Mouse (Mus musculus) testis, adult 2 months (tissue): ENCODE measurements around the gene AA467197. TPM values are rescaled to one million over a fixed set of nuclear protein-coding genes. Genes with fewer than 3 reads are reported as not detected.

ENCODE experiments used
- H3K27ac ChIP-seq: fragments of 200-500 bp; 2 replicates; pipeline ENCODE4 v1.5.1; 2012; ENCODE audit warnings: low read depth, low read length; ENCODE audit not compliant: control insufficient read depth, insufficient read depth
- H3K27me3 ChIP-seq: fragments of 200-500 bp; 2 replicates; pipeline ENCODE4 v1.6.1; 2012; ENCODE audit warnings: mild to moderate bottlenecking, low read length, moderate library complexity; ENCODE audit not compliant: control insufficient read depth, insufficient read depth
- H3K36me3 ChIP-seq: fragments of 200-500 bp; 2 replicates; pipeline ENCODE4 v1.6.1; 2012; ENCODE audit warnings: mild to moderate bottlenecking, low read length; ENCODE audit not compliant: control insufficient read depth, insufficient read depth
- H3K4me1 ChIP-seq: fragments of 200-500 bp; 2 replicates; pipeline ENCODE4 v1.6.1; 2012; ENCODE audit warnings: low read length; ENCODE audit not compliant: control insufficient read depth, insufficient read depth
- H3K4me3 ChIP-seq: fragments of 200-500 bp; 2 replicates; pipeline ENCODE4 v1.5.1; 2012; ENCODE audit warnings: low read depth, mild to moderate bottlenecking, low read length, moderate library complexity, mixed read lengths; ENCODE audit not compliant: control insufficient read depth
- CTCF ChIP-seq: fragments of 200-500 bp; IDR thresholded peaks from 2 replicates; pipeline ENCODE4 v1.5.1; 2012; ENCODE audit warnings: low read depth, mild to moderate bottlenecking, inconsistent platforms, low read length, moderate library complexity; ENCODE audit not compliant: control insufficient read depth, insufficient read depth, insufficient replicate concordance
- POLR2A ChIP-seq: fragments of 200-500 bp; IDR thresholded peaks from 2 replicates; pipeline ENCODE4 v1.6.1; 2012; ENCODE audit warnings: low read depth, mild to moderate bottlenecking, inconsistent platforms, low read length, moderate library complexity; ENCODE audit not compliant: control insufficient read depth
- polyA plus RNA-seq: library from polyadenylated mRNA; depleted of rRNA; stranded (reverse); fragments of >200 nt; gene quantifications from 2 replicates; pipeline ENCODE4 v1.2.3, GENCODE M21; 2012

AA467197 gene
- polyA plus RNA-seq, 1 experiment = 157 TPM

DNA sequence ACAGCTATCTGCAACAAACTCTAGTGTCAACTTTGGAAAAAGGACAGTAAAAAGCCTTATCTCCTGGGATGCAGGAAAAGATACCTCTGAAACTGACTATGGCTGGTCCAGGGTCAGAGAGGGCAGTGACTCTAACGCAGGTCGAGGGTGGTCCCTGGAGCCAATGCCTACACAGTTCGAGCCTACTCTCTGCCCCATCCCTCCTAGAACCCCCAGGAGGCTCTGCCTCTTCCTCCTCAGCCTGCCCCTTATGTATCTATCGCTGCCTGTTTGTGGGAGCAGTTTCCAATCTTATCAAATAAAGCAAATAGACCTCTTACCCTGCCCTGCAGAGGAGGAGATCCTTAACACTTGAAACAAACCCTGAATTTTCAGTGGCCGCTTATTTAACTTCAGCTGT, 1.9 kb downstream of the AA467197 start:
- TF ChIP-seq CTCF = no peak
- TF ChIP-seq POLR2A = no peak
- Histone ChIP-seq H3K36me3 (peaks cover 2% of the 10 kb centered on the region; the same call in 1 of the 2 replicates), H3K4me3 (peak overlapping the region; percentile 89), H3K4me1 (no peaks in the 10 kb centered on the region; the same call in 1 of the 2 replicates), H3K27ac (no peak overlapping the region), H3K27me3 (no peaks in the 10 kb centered on the region)

DNA sequence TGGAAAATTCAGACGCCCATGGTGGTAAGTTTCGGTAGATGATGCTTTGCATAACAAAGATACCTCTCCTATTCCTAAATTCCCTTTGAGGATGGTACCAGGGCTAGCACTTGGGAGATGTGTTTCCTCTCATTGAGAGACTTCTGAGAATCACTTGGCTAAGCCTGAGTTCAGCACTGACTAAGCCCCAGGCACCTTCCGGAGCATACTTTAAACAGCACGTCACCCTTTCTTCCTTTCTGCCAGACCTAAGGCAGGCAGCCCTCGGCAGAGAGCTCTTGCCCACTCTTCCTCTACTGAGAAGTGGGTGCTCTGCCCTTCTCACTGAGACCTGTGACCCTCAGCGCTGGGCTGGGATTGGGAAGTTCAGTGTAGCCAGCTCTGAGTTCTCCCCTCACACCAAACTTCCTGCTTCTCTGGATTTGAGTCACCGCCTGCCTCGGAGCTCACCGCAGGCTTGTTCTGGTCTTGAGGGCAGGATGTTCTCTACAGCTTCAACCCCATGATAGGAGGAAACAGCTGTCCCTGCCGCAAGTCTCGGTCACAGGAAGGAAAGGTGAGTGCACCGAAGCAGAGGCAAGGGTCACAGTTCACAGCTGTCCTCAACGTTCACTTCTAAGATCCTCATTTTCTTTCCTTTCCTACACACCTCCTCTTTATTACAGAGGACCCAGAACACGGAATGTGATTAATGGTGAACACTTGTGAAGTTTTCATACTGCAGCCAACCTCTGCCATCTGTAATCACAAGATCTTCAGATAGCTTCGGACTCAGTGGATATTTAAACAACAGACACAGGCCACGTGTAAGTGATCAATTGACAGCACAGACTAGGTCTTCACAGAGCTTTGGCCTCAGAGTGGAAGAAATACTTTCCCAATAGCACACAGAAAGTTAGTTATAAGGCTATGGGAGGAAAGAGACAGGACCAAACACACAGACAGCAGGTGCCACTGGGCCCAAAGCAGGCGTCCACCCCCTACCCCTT, 15.6 kb downstream of the AA467197 start:
- no peak for TF ChIP-seq POLR2A
- no peak for TF ChIP-seq CTCF
- Histone ChIP-seq H3K27me3 (no peaks in the 10 kb centered on the region), H3K36me3 (no peaks in the 10 kb centered on the region), H3K27ac (no peak overlapping the region), H3K4me3 (no peak overlapping the region), H3K4me1 (no peaks in the 10 kb centered on the region; the same call in 1 of the 2 replicates)

DNA sequence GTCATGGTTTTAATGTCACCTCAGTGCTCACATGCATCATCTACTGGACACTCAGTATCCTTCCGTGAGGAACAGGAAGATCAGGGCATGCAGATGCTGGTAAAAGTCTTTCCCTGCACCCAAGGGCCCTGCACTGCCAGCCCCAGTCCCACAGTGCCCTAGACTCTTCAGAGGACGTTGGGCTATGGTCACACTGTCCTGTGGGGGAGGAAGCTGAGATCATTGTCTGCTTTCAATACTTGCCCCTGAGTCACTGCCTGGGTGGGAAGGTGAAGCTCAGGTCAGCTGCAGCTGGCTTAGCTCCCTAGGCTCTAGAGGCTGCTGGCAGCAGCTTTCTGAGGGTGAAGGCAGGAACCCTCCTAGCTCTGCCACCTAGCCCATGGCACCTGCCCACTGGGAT, 19.3 kb downstream of the AA467197 start:
- Histone ChIP-seq H3K27ac (no peak overlapping the region), H3K27me3 (no peaks in the 10 kb centered on the region), H3K36me3 (no peaks in the 10 kb centered on the region), H3K4me3 (no peak overlapping the region), H3K4me1 (no peaks in the 10 kb centered on the region; the same call in 1 of the 2 replicates)
- TF ChIP-seq CTCF (no peak), POLR2A (no peak)

GRCm38 (mm10) chr2:122656767-122657166, 20.0 kb downstream of the AA467197 start:
- no peaks in the 10 kb centered on the region; the same call in 1 of the 2 replicates for H3K4me1 ChIP-seq
- no peak overlapping the region for H3K4me3 ChIP-seq
- no peaks in the 10 kb centered on the region for H3K27me3 ChIP-seq
- H3K36me3 ChIP-seq = no peaks in the 10 kb centered on the region
- no peak overlapping the region for H3K27ac ChIP-seq
- TF ChIP-seq POLR2A (no peak), CTCF (no peak)

DNA sequence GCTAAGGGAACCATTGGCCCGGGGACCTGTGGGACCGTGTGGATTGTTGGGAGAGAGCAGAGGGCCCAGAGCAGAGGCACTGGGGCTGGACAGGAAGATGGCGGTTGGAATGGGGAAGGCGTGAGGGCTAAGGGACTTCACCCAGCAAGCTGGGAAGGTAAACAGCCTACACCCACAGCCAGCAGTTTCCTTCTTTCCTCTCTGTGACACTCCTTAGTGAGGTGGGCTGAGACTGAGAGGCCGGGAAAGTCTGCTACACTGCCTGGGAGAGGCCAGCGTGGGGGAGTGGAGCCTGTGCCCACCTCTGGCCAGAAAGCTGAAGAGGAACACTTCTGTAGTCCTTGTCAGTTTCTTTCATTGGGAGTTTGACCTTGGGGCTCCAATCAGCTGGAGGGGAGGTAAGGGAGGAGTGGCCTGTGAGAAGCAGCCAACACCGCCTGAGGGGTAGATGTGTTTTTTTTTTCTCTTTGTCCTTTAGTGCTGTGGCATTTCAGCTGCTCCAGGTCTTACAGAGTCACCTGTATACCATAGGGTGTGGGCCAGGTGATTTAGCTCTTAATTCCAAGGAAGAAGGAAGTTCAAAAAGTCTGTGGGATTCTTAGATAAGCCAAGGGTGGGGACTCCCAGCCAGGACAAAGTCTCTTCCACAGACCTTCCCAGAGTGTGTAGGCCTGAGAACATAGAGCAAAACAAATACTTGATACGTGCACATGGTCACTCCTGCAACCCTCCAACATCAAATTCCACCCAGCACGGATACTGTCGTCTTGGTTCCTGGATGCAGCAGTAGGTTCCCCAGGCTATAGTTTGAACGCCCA, 21.1 kb downstream of the AA467197 start:
- no peaks in the 10 kb centered on the region for H3K27me3 ChIP-seq
- no peak overlapping the region for H3K27ac ChIP-seq
- H3K4me1 ChIP-seq = no peaks in the 10 kb centered on the region
- TF ChIP-seq CTCF = no peak
- no peak for TF ChIP-seq POLR2A
- H3K4me3 ChIP-seq = no peak overlapping the region
- no peaks in the 10 kb centered on the region for H3K36me3 ChIP-seq

DNA sequence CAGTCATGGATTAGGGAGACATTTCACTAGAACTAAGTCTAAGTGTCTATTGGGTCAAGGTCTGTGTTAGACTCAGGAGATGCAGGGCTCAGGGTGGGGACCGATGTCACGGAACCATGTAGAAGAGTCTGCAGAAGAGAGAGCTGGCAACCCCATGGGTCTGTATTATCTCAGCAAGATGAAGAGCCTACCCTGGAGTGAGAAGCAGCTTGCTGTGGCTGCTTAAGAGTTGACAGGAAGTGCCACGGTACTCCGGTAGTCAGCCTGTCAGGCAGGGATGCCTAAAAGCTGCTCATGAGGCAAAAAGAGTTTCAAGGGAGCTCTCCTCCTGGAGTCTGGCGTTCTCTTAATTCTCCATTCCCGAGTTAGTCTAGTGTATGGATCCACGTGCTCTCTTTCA, 23.0 kb downstream of the AA467197 start:
- Histone ChIP-seq H3K27ac (no peak overlapping the region), H3K36me3 (no peaks in the 10 kb centered on the region), H3K4me3 (no peak overlapping the region), H3K27me3 (no peaks in the 10 kb centered on the region), H3K4me1 (no peaks in the 10 kb centered on the region)
- TF ChIP-seq CTCF (no peak), POLR2A (no peak)
